Mouse (Mus musculus) heart, postnatal 14 days (tissue): ENCODE data around the gene Ngf. TPM values are rescaled to one million over a fixed set of nuclear protein-coding genes. Genes with fewer than 3 reads are reported as not detected.

Experiments used
- DNase-seq, 2 experiments: peaks; one replicate each; pipeline ENCODE4 v3.0.0; 2021 to 2022
- intact Hi-C: fragments of 180-260 bp; cut with DNase I; formaldehyde crosslinking; loops from one replicate; pipeline ENCODE4 v1.15.1; 2025
- long read RNA-seq, 2 experiments: library from polyadenylated mRNA; stranded (forward); transcript quantifications; one replicate each; pipeline ENCODE4 v2.0.0; 2021
- total RNA-seq, 2 experiments: library from RNA; stranded (reverse); gene quantifications; 2 replicates each; pipeline ENCODE4 v1.2.3; 2021

The Ngf gene
- total RNA-seq = 1 to 10 TPM; 5.1 to 5.7 TPM
- long read RNA-seq, experiment 1, partial matches to known transcripts = 0 of 1 reads
- long read RNA-seq, experiment 1, other reads (novel, unspliced or antisense) = 1 of 1 reads
- long read RNA-seq, experiment 2, partial matches to known transcripts = 3 of 6 reads
- long read RNA-seq, experiment 2, other reads (novel, unspliced or antisense) = 2 of 6 reads

DNA sequence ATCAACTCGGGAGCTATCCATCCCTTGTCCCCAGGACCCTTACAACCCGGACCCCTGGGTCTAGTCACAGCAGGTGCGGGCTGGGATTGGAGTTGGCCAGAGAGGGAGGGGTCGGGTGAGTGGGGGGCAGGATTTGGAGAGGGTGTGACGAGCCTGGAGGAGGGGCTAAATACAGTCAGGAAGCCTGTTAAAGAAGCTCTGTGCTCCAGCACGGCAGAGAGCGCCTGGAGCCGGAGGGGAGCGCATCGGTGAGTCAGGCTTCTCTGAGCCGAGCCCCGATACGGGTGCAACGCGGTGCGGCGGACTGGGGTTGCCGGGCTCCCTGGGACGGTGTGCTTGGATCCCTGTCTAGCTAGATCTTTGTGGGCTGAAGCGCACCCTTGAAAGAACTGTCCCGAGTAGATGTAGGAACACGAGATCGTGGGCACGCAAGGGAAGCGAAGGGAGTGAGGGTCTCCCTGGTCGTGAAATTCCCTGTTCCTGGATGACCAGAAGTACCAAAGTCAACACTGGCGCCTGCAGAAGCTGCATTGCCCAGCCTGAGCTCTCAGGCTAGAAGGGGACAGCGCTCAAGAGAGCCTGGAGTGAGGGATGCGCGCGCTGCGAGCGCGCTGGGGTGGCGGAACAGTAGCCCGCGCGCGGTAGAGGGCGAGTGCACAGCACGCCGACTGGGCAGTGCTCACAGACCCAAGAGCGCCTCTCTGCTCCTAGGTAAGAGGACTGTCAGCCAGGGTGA, at the start of gene Ngf:
TSS of gene Ngf (plus strand) at position 207 of the 736 bp plus-strand sequence.
- intact Hi-C loops = loop anchor here (1.0 to 10.0 kb wide), 4 partner anchors 16 to 222 kb away; no protein-coding TSS in a partner anchor
- DNase-seq = peak; percentile 66 to 69

DNA sequence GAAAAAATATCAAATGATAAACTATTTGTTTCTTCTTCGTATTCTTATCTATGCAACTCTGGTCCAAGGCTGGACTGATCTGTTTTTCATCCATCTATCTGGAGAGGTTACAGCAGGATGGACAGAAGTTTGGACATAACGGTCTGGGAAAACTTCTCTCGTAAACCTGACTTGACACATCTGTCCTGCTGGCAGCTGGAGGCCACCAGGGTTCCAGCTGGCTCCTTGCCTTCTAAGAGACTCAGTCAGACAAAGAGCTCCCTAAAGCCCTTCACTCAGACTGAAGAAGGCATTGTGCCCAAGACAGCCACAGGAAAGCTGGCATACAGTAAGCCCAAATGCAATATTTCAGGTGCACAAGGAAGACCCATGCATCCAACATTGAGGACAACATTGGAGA, 24.2 kb upstream of the Ngf start:
- intact Hi-C loops = no loop called here
- peak; percentile 80 to 87 for DNase-seq

DNA sequence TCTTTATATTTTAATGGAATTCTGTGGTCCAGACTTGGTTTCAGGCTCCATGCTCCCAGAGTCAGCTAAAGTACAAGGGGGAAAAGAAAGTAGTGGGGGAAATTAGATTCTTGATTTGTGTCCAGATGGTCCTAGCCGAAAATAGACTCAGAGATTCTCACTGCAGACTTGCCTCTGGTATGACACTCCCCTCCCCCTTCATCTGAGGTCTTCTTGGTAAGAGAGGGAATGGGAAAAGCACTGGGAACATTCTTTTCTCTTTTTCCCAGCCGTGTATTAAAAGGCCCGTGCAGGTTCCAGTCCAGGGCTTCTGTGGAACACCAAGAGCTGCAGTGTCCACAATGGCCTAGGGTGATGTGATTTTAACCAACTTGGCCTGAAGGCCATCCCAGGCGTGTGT, 23.0 kb upstream of the Ngf start:
- intact Hi-C loops = no loop called here
- peak in 1 of 2 experiments; percentile 10 for DNase-seq

DNA sequence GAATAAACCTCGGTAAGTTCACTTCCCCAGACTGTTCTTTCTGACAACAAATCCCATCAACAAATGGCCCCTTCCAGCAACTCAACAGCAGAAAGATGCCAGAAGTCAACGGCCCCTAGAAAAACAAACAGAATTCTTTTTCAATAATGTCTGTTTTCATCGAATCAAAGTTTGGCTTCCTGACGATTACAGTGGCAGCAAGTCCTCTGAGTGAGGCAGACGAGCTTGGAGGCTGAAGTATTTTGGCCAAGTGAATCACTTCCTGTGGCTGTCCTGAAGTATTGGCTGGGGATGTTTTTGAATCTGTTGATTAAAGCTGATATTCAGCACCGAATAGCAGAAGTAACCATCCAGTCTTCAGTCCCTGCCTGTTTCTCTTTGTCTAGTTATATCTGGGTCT, 15.2 kb upstream of the Ngf start:
- intact Hi-C loops = no loop called here
- no peak for DNase-seq

DNA sequence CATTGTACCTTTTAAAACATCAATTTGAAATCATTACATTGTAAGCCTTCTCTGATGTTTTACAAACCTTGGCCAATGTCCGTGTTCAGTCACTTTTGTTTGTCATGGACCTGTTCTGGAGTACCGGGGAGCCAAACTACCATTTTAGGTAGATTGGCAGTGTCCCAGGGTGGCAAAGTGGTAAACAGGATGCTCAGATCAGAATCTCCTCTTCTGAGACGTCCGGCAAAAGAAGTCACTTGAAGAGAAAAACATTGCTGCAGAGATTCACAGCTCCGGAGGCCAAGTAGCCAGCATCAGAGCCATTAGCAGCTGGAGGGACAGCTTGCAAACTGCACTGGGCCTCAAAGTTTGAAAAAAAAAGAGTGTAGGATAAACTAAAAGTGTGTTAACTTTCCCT, 9.2 kb upstream of the Ngf start:
- DNase-seq = no peak
- intact Hi-C loops = loop anchor here (10.0 kb wide), 1 partner anchor 206 kb away; no protein-coding TSS in a partner anchor

DNA sequence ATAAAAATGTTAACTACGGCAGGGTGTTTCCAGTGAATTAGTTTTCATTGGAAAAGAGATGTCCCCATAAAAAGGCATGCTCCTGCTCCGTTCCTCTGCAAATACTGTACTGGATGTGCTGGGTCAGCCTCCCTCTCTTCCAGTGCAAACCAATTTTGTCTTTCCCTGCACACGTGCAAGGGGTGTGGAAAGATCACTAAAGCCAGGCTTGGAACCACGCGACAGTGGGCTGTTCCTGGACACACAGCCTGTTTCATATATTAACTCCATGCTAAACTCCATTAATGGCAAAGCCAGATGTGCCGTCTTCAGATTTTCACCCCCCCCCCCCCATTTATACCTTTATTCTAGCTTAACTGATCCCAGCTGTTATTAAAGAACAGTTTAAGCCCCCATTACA, 8.7 kb upstream of the Ngf start:
- intact Hi-C loops = loop anchor here (10.0 kb wide), 1 partner anchor 206 kb away; no protein-coding TSS in a partner anchor
- DNase-seq = no peak

DNA sequence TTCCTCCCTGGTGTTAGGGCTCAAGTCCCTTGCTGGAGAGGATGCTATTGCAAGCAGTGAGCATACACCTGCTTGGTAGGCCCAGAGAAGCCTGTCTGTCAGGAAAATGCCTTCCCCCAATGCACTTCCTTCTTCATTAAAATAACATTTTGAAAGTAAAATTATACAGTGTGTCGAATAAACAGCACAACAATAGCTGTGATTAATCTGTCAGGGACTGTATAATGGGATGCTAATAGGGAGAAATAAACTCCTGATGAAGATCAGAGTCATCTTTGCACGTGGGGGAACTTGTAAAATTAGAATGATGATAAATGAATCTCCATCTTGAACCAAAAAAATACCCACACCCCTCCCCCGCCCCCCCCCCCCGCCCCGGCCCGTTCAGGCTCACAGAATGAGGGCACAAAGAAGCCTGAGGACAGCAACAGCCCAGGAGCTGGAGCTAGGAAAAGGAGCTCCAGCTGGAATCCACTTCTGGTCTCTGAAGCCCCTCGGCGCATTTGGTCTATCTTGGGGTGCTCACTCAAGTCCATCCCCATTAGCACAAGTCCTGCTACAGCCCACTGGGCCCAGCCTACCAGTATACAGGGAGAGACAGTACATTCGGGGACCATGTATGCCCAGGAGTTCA, 6.9 kb upstream of the Ngf start:
- no peak for DNase-seq
- intact Hi-C loops = loop anchor here (10.0 kb wide), 1 partner anchor 208 kb away; no protein-coding TSS in a partner anchor

DNA sequence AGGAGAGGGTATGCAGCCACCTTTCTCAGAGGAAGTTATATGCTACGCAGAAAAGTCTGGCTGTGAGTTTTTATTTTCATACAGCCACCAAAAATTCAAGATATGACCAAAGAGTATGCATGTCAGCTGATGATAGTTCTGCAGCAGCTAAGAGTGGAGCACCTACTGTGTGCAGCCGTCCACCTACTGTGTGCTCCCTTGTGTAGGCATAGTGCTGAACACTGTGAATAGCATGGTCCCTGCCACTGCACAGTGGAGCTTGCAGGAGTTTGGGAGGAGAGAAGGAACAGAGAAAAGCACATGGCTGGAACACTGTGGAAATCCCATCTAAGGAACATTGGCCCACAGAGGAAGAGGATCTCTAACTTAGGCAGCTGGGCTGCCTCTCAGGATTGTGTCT, 6.4 kb upstream of the Ngf start:
- no peak for DNase-seq

DNA sequence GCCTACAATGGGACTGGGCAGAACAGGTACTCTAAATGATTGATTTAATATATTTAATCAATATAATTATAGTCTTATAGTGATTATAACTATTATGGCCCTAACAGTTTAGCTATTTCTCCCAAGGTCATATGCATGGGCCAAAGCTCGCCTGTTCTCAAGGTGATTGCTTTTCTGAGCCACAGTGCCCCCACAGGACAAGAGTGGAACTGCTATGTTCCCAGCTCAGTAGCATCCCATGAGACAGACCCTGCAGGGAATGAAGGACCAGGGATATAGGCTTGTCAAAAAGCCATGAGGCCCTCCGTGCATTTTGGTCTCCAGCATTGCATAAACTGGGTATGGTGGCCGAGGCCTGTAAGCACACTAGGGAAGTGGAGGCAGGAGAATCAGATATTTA, 3.1 kb upstream of the Ngf start:
- DNase-seq = peak; percentile 71 to 80
- intact Hi-C loops = loop anchor here (5.0 to 10.0 kb wide), 2 partner anchors 129 to 212 kb away; no protein-coding TSS in a partner anchor

More for the DNA sequence above, 6.4 kb upstream of the Ngf start:
- intact Hi-C loops = loop anchor here (10.0 kb wide), 1 partner anchor 209 kb away; no protein-coding TSS in a partner anchor

DNA sequence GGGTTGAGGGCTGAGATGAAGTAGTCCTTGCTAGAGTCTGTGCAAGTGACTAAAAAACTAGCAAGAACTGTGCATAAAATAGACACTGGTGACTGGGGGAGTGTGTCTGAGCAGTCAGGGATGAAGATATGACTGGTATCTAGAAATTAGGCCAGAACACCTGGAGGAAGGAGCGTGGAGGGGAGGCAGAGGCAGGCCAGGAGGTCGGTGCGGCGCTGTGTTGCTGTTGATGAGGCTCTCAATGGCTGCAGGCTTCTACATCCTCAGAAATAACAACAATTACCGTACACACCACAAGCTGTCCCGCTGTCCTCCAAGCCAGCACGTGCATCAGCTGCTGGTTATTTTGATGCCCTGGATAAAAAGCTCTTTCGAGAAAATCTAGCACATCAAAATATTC, 2.6 kb upstream of the Ngf start:
- DNase-seq = no peak
- intact Hi-C loops = loop anchor here (5.0 to 10.0 kb wide), 2 partner anchors 130 to 212 kb away; no protein-coding TSS in a partner anchor

DNA sequence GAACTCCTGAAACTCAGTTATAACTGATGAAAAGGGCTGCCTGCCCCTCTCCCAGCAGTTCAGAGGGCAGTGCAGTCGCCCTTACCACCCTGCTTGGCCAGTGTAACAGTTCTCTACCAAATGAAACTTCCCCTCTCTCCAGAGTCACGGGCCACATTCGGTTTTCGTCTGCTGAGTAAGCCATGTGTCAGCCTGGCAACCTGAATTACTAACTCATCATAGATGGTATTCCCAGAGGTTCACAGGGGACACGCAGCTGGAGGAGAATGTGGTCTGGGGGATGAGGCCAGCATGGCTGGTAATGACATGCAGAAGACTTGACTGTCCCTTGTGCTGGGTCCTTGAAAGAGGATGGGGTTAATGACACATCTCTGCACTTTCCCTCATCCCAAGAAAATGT, 1.5 kb downstream of the Ngf start:
- intact Hi-C loops = loop anchor here (5.0 kb wide), 1 partner anchor 221 kb away; no protein-coding TSS in a partner anchor
- DNase-seq = no peak

DNA sequence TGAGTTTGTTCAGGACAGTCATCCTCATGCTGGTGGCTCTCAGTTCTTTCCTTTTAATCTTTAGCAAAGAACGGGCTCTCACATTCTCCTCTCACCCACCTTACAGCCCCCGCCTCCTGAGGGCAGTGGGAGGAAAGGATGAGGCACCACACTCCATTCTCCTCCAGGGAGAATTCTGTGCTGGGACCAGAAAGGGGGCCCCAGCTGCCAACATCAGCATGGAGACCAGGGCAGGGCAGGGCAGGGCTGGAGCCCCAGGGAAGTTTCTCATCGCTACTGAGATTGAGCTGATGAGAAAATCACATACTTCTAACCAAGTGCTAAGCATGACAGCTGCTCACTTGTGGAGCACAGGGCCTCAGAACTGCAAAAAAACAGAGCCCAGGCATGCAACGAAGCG, 2.1 kb downstream of the Ngf start:
- DNase-seq = no peak
- intact Hi-C loops = loop anchor here (5.0 kb wide), 1 partner anchor 221 kb away; no protein-coding TSS in a partner anchor

DNA sequence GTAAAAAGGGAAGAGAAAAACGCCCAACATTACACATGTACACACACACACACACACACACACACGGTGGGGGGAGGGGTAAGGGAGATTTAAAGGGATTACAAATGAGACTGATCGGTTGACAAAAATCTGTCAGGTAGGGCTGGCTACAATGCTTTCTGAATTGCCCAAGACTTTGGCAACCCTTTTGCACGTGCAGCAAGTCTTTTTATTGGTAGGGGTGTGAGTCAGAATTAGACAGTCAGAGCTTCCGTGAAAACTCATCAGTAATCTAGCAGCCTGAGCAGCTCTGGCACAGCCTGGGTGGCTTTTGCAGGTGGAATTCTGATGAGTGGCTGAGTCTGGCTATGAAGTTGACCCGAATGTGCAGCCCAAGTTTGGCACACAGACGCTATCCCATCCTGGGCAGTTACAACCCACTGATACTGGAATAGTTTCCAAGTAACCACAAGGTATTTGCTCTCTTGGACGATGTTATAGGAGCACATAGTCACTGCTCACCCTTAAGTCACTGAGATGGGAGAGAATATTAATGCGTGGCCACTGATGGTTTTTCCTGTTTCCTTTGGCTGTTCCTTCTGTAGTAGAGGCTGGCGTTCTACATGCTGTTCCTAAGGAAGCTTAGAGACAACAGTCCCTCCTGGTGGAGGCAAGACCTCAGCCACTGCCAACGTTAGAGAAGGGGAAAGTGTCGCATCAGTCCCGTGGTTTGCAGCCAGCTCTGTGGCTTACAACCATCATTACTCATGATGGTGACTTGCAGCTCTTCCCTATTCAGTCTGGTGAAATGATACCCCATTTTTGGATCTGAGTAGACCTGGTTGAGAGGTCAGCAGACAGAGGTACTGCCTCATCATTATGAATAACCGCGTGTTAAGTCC, 4.8 kb downstream of the Ngf start:
- intact Hi-C loops = loop anchor here (5.0 kb wide), 1 partner anchor 218 kb away; no protein-coding TSS in a partner anchor
- DNase-seq = no peak

DNA sequence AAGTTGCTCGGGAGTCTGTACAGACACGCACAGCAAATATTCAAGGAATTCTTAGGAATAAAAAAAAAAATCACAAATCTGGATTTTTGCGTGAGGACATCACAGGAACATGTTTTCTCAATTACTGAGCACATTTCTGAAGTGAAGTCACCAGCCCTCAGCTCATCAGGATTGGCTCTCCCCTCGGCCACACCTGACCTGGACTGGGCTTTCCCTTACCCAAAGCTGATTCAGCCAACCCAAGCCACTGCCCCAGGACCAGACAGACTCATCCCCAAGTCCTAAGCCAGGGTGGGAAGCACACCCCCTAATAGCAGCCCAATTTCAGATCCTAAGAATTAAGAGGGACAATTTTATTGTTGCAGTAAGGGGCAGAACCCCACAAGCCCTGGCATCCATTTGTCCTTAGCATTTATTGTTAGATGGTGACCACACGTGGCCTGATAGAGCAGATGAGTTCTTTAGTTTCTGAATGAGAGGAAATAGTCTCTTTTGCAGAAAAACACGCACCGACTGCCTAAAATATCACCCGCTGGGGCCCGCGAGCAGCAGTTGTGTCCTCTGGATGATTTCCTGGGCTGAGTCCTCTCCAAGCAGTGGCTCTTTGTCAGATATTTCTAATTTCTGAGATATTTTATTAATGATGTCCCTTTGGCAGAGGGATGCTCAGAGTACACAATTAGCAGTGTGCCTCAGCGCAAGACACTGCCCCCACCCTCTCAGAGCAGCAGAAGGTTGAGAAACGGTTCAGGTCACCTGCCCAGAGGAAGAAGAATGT, 8.4 kb downstream of the Ngf start:
- intact Hi-C loops = no loop called here
- DNase-seq = no peak

DNA sequence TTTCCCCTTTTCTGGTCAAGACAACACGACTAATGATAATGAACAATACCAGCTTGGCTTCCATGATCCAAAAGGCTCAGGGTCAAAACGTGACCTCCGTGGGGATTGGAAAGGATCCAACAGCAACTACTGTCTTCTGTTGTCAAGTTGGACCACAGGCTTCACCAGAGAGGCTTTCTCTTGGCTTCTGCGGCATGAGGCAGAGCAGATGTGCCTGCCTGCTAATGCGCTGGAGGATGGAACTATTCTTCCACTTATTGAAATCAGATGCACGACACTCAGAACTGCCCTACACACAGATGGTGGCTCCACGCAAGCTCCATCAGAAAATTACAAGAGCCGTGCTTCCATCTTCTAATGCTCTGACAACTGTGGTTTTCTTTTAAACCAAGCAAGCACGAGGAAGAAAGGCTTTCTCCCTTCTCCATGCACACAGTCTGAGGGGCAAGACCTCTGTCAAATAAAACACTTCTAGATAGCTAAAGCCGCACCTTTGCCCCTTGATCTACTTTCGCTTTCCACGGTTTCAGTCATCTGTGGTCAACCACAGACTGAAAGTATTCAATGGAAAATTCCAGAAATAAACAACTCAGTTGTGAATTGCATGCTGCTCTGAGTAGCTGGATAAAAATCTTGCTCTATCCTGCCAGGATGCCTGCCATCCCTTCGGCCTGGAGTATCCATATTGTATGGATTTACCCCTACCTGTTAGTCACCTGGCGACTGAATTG, 20.8 kb downstream of the Ngf start:
- DNase-seq = no peak

DNA sequence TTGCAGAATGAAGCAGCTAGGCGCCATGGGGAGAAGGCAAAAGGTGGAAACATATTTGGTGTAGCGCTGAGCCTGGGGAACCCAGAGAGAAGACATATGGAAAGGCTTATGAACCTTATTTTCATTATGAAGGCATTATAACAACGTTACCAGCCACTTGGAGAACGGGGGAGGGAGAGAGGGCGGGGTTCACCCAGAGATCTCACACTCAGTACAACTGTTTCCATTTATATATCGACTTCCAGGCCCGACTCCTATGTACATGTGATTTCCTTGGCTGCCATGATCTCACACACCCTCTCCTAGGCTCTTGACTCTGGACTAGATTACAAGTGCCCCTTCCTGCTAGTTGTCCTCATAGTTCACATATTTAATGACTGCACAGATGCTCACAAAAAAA, 28.4 kb downstream of the Ngf start:
- intact Hi-C loops = no loop called here
- DNase-seq = no peak

More for the DNA sequence above, 20.8 kb downstream of the Ngf start:
- intact Hi-C loops = no loop called here

DNA sequence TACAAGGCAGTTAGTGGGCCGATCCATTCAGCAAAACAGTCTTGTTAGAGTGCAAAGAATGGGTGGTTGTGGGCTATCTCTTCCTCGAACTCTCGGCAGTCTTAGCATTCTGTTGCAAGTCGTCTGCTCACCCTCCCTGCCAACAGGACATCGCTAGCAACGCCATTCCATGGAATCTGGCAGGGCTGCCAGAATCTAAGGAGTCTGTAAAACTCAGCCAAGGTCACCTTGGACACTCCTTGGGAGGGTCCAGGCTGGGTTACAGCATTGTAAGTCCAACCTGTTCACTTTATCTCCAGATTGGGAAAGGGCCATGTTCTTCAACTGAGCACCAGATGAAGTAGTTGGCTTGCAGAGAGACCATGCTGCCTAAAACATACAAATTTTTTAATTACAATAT, 29.2 kb downstream of the Ngf start:
- DNase-seq = no peak
- intact Hi-C loops = no loop called here

DNA sequence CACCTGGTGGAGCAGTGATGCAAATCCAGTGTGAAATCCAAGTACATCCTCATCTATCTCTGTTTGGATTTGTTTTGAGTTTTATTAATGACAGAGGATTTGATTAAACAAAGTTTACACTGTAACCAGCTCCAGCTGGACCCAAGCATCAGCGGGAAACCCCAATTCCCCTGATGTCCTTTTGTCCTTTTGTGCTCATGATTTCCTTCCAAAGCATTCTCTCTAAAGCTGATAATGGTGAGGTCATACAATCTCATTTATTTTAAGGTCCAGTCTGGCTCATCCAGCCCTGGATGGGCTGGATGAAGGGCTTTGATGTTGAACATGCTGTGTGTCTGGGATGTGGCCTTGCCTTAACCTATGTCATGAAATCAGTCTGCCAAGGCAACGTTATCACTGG, 30.3 kb downstream of the Ngf start:
- DNase-seq = no peak
- intact Hi-C loops = no loop called here

DNA sequence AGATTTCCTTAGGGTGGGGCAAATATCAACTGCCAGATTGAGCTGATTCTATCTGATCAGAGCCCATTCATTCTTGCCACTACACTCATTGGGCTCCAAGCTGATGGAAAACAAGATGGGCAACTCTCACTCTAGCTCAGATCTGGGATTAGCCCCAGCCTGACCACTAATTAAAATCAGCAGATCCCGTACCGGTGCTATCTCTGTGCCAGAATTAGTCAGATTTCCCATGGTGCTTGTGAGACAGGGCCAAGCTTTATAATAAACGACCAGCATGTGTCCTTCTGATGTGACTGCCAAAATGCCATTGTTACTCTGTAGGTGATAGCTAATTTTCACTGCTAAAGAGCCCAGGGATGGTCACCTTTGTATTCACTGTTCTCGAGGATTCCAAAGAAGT, 31.5 kb downstream of the Ngf start:
- intact Hi-C loops = no loop called here
- no peak for DNase-seq
